ENCODE assay signal across 18 mouse cellular contexts in the genomic region with DNA sequence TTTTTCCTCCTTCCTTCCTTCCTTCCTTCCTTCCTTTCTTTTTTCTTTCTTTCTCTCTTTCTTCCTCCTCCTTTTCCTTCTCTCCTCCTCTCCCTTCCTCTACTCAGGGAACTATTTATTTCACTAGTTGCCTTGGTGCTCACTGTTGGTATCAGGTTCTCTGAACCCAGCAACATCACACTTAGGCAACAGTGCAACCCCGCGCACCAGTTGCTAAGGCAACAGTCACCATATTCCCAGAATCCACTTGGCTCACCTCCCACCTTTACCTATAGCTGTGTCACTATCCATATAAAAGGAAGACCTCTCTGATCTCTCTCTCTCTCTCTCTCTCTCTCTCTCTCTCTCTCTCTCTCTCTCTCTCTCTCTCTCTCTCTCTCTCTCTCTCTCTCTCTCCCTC. TPM values are rescaled to one million over a fixed set of nuclear protein-coding genes. Genes with fewer than 3 reads are reported as not detected.
"Had no signal": no experiment of that assay in that cellular context is flagged by ENCODE, and none has a peak within 500 bp of the region (broad histone marks: within the 10 kb centered on the region; RNA-seq: fewer than 3 reads in every experiment).

No protein-coding gene starts in this region.

RNA-seq across cellular contexts. Expression of a gene that starts 19.5 kb away (rescaled TPM):
- total RNA-seq: hematopoietic stem cell, adult 5-6 weeks had no signal
- polyA plus RNA-seq: heart, embryonic 12.5 days; heart, embryonic 13.5 days; heart, embryonic 14.5 days; heart, embryonic 15.5 days; heart, embryonic 16.5 days; heart, postnatal 0 days; hindbrain, embryonic 10.5 days; hindbrain, embryonic 11.5 days; inflammation-experienced regulatory T-cells, adult 6 months; kidney, embryonic 14.5 days; kidney, embryonic 15.5 days; kidney, embryonic 16.5 days; kidney, postnatal 0 days had no signal

RNA-seq across cellular contexts. Expression of a gene that starts 54.5 kb away (rescaled TPM):
- total RNA-seq: layer of hippocampus, adult 18-20 months; layer of hippocampus, adult 2 months; layer of hippocampus, postnatal 14 days; layer of hippocampus, postnatal 36 days had no signal
